Mouse (Mus musculus) liver, postnatal 0 days (tissue): ENCODE results near the gene Vegfc. TPM values are rescaled to one million over a fixed set of nuclear protein-coding genes. Genes with fewer than 3 reads are reported as not detected.

Experiments used
- ATAC-seq: fragments of 200-750 bp; cut with Nextera tagmentation; 2 replicates; pipeline ENCODE4 v1.8.0; 2017; ENCODE audit warnings: mild to moderate bottlenecking, moderate library complexity
- DNase-seq: peaks from one replicate; pipeline ENCODE4 v3.0.0-alpha.2; 2016
- H3K27ac ChIP-seq: fragments of 300-500 bp; sonication (generic); 2 replicates; pipeline ENCODE4 v1.5.1; 2014; ENCODE audit warnings: antibody characterized with exemption, moderate library complexity, mild to moderate bottlenecking, low read depth
- H3K27me3 ChIP-seq: fragments of 300-500 bp; sonication (generic); 2 replicates; pipeline ENCODE4 v1.6.1; 2014; ENCODE audit warnings: low read length, control low read depth, mixed read lengths; ENCODE audit not compliant: insufficient read depth
- H3K36me3 ChIP-seq: fragments of 300-500 bp; sonication (generic); replicated peaks from 2 replicates; pipeline ENCODE4 v1.6.1; 2014; ENCODE audit warnings: mild to moderate bottlenecking, control low read depth, low read length, moderate library complexity, mixed read lengths; ENCODE audit not compliant: insufficient read depth
- H3K4me1 ChIP-seq: fragments of 300-500 bp; sonication (generic); 2 replicates; pipeline ENCODE4 v1.6.1; 2014; ENCODE audit warnings: antibody characterized with exemption, mild to moderate bottlenecking, control low read depth; ENCODE audit not compliant: insufficient read depth
- H3K4me2 ChIP-seq: fragments of 300-500 bp; sonication (generic); 2 replicates; pipeline ENCODE4 v1.6.1; 2014; ENCODE audit warnings: low read depth, mild to moderate bottlenecking, low read length, moderate library complexity, mixed read lengths
- H3K4me3 ChIP-seq: fragments of 300-500 bp; sonication (generic); 2 replicates; pipeline ENCODE4 v1.5.1; 2014; ENCODE audit warnings: low read depth, low read length
- H3K9ac ChIP-seq: fragments of 300-500 bp; sonication (generic); replicated peaks from 2 replicates; pipeline ENCODE4 v1.6.1; 2014; ENCODE audit warnings: mild to moderate bottlenecking, moderate library complexity
- H3K9me3 ChIP-seq: fragments of 300-500 bp; sonication (generic); 2 replicates; pipeline ENCODE4 v1.6.1; 2016; ENCODE audit warnings: mild to moderate bottlenecking, control low read depth, low read length, mixed read lengths
- CTCF ChIP-seq: sonication (generic); IDR thresholded peaks from 2 replicates; pipeline ENCODE4 v1.5.1; 2016; ENCODE audit warnings: antibody characterized with exemption, low read depth
- EP300 ChIP-seq: IDR thresholded peaks from 2 replicates; pipeline ENCODE4 v1.6.1; 2016; ENCODE audit warnings: antibody characterized with exemption, low read depth, mild to moderate bottlenecking
- WGBS: fragments of 180-500 bp; shearing (Covaris S2); extraction: QIAGEN DNeasy Blood & Tissue Kit; methylation state at CpG from one replicate; pipeline ENCODE4 v1.1.7; 2014; ENCODE audit not compliant: insufficient replicate concordance; 5-methylcytosine and 5-hydroxymethylcytosine counted together
- polyA plus RNA-seq: library from polyadenylated mRNA; unstranded; fragments of >200 nt; fragmentation: Nextera tagmentation; extraction: Ambion mirVana; gene quantifications from 2 replicates; pipeline ENCODE4 v1.2.1, GENCODE M21; 2015

Gene Vegfc
- polyA plus RNA-seq, 1 experiment from 2014 or later: 2.5 TPM

GRCm38 (mm10) chr8:54130558-54130957 is 53.2 kb downstream of the Vegfc start:
- H3K27me3 ChIP-seq: no peaks in the 10 kb centered on the region
- H3K9ac ChIP-seq: no peak overlapping the region
- WGBS: 79% methylated on average over 2 of the region's 2 CpGs
- ATAC-seq: no peak
- no peak overlapping the region for H3K4me3 ChIP-seq
- no peak overlapping the region for H3K27ac ChIP-seq
- H3K9me3 ChIP-seq: no peaks in the 10 kb centered on the region
- DNase-seq: no peak
- H3K4me1 ChIP-seq: no peaks in the 10 kb centered on the region
- TF ChIP-seq EP300: no peak
- TF ChIP-seq CTCF: no peak
- H3K4me2 ChIP-seq: no peak overlapping the region
- H3K36me3 ChIP-seq: no peaks in the 10 kb centered on the region

- no peaks in the 10 kb centered on the region for H3K36me3 ChIP-seq
- no peak overlapping the region for H3K4me3 ChIP-seq
- no peak for ATAC-seq
- H3K27ac ChIP-seq: no peak overlapping the region
- peak; percentile 73 for TF ChIP-seq CTCF
- no peak for TF ChIP-seq EP300
- no peak overlapping the region for H3K4me2 ChIP-seq
- no peaks in the 10 kb centered on the region for H3K27me3 ChIP-seq
- H3K9ac ChIP-seq: no peak overlapping the region
- no peaks in the 10 kb centered on the region for H3K9me3 ChIP-seq
- DNase-seq: peak; percentile 63
- H3K4me1 ChIP-seq: no peaks in the 10 kb centered on the region
- 47% methylated on average over 4 of the region's 4 CpGs for WGBS
These were observed 75.8 kb downstream of the Vegfc start for GRCm38 (mm10) chr8:54153240-54153639.

- TF ChIP-seq CTCF (no peak), EP300 (no peak)
- no peak for ATAC-seq
- H3K4me2 ChIP-seq: peak overlapping the region; percentile 47
- 23% methylated on average over 5 of the region's 5 CpGs for WGBS
- no peak overlapping the region for H3K27ac ChIP-seq
- H3K27me3 ChIP-seq: no peaks in the 10 kb centered on the region
- no peaks in the 10 kb centered on the region for H3K36me3 ChIP-seq
- 0 out of 2 replicates have a peak, but pooled peaks cover 3% of the 10 kb centered on the region for H3K4me1 ChIP-seq
- H3K4me3 ChIP-seq: no peak overlapping the region
- no peaks in the 10 kb centered on the region for H3K9me3 ChIP-seq
- no peak overlapping the region for H3K9ac ChIP-seq
- no peak for DNase-seq
These were observed 86.1 kb downstream of the Vegfc start for GRCm38 (mm10) chr8:54163505-54163904.

GRCm38 (mm10) chr8:54185336-54185735 is 107.9 kb downstream of the Vegfc start:
- no peak overlapping the region for H3K4me2 ChIP-seq
- no peak for DNase-seq
- no peaks in the 10 kb centered on the region for H3K4me1 ChIP-seq
- TF ChIP-seq CTCF: no peak
- TF ChIP-seq EP300: no peak
- H3K36me3 ChIP-seq: peaks cover 4% of the 10 kb centered on the region; the same call in 1 of the 2 replicates
- no peak for ATAC-seq
- H3K9me3 ChIP-seq: no peaks in the 10 kb centered on the region
- 85% methylated on average over 2 of the region's 2 CpGs for WGBS
- no peaks in the 10 kb centered on the region for H3K27me3 ChIP-seq
- no peak overlapping the region for H3K4me3 ChIP-seq
- H3K9ac ChIP-seq: no peak overlapping the region
- no peak overlapping the region for H3K27ac ChIP-seq

GRCm38 (mm10) chr8:54185927-54186326 is 108.5 kb downstream of the Vegfc start:
- peaks cover 4% of the 10 kb centered on the region; the same call in 1 of the 2 replicates for H3K36me3 ChIP-seq

GRCm38 (mm10) chr8:54216250-54216649 is 138.8 kb downstream of the Vegfc start:
- H3K27me3 ChIP-seq: no peaks in the 10 kb centered on the region
- no peak overlapping the region for H3K9ac ChIP-seq
- H3K27ac ChIP-seq: no peak overlapping the region
- no peak for ATAC-seq
- H3K4me3 ChIP-seq: no peak overlapping the region
- 75% methylated on average over 2 of the region's 2 CpGs for WGBS
- no peaks in the 10 kb centered on the region for H3K4me1 ChIP-seq
- no peaks in the 10 kb centered on the region for H3K36me3 ChIP-seq
- DNase-seq: no peak
- TF ChIP-seq CTCF (no peak), EP300 (no peak)
- H3K4me2 ChIP-seq: no peak overlapping the region
- H3K9me3 ChIP-seq: no peaks in the 10 kb centered on the region

More at GRCm38 (mm10) chr8:54185927-54186326, 108.5 kb downstream of the Vegfc start:
- Histone ChIP-seq H3K9ac (no peak overlapping the region), H3K27me3 (no peaks in the 10 kb centered on the region), H3K4me1 (no peaks in the 10 kb centered on the region), H3K4me2 (no peak overlapping the region), H3K4me3 (no peak overlapping the region), H3K27ac (no peak overlapping the region), H3K9me3 (no peaks in the 10 kb centered on the region)
- WGBS: 84% methylated on average over 6 of the region's 6 CpGs
- TF ChIP-seq EP300 (no peak), CTCF (no peak)
- no peak for ATAC-seq
- no peak for DNase-seq

- no peak for DNase-seq
- no peak for ATAC-seq
- H3K9ac ChIP-seq: no peak overlapping the region
- H3K27ac ChIP-seq: no peak overlapping the region
- H3K4me3 ChIP-seq: no peak overlapping the region
- H3K9me3 ChIP-seq: no peaks in the 10 kb centered on the region
- no peaks in the 10 kb centered on the region for H3K36me3 ChIP-seq
- H3K4me2 ChIP-seq: no peak overlapping the region
- H3K4me1 ChIP-seq: no peaks in the 10 kb centered on the region
- 44% methylated on average over 1 of the region's 1 CpGs for WGBS
- TF ChIP-seq EP300: no peak
- no peak for TF ChIP-seq CTCF
- H3K27me3 ChIP-seq: no peaks in the 10 kb centered on the region
These were observed 151.4 kb downstream of the Vegfc start for GRCm38 (mm10) chr8:54228801-54229204.
